Mouse (Mus musculus): ENCODE results near the gene Msh5. TPM values are rescaled to one million over a fixed set of nuclear protein-coding genes. Genes with fewer than 3 reads are reported as not detected.
A peak's percentile ranks its signal among the peaks of the same experiment; 100 is the strongest.
"Not testable (repeated sequence)": the region's sequence is repeated elsewhere in the genome, so short reads cannot be mapped to it uniquely, and the experiment has no call there.

Gene Msh5
- total RNA-seq, 2 experiments from 2014 or later: not detected

- DNase-seq: no peak
These were observed 44.2 kb downstream of the Msh5 start for GRCm38 (mm10) chr17:35002153-35002865.

DNA sequence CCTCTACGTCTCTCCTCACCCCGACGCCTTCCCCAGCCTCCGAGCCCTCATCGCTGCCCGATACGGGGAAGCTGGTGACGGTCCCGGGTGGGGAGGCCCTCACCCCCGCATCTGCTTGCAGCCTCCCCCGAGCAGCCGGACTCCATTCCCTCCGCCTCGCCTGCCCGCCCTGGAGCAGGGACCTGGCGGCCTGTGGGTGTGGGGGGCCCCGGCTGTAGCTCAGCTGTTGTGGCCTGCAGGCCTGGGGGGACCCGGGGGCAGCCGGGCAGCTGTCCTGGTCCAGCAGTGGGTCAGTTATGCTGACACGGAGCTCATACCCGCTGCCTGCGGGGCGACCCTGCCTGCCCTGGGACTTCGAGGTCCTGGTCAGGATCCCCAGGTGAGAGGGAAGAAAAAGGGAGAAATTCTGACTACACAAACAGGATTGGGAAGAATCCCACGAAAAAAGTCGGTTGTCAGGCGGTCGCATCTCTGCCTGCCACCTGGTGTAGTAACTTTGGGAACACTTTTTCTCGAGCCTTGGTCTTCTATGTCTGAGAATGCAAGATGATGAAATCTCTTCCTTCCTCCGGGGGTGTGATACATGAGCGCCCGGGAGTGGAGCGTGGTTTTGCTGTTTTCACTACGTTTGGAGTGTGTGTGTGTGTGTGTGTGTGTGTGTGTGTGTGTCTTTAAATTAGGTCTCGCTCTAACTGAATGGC, 44.9 kb downstream of the Msh5 start:
- DNase-seq: no peak

DNA sequence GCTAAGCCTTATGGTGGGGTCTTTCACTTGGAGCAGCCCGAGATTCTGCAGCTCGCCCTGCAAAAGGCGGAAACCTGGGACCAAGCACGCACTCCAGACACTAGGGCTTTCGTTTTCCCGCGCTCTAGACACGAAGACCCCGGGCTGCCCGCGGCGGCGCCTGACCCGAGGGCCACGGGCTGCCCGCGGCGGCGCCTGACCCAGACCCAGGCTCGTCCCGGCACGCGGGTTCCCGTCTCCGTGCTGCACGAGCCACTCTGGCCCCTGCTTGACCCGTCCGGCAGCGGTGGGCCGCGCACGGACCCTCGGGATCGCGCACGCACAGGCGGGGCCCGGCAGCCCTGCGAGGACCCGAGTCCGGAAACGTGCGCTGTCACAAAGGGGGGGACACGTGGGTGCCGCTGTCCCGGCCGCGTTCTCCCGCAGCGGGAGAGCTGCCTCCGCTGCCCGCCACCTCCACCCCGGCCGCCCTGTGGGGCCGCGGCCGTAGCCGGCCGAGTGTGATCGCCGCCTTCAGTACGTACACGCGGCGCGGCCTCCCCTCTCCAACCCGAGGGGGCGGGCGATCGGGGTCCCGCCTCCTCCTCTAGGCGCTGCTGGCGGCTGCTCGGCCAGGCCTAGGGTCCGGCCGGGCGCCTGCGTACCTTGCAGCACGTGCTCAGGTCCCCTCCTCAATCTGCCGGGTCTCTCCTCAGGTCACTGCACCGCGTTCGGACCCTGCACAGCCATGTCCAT, 45.7 kb downstream of the Msh5 start, which contains the start of gene Vars:
Gene Vars (plus strand): TSS at position 271 of the 735 bp plus-strand sequence.
- DNase-seq: peak; percentile 91 to 93

DNA sequence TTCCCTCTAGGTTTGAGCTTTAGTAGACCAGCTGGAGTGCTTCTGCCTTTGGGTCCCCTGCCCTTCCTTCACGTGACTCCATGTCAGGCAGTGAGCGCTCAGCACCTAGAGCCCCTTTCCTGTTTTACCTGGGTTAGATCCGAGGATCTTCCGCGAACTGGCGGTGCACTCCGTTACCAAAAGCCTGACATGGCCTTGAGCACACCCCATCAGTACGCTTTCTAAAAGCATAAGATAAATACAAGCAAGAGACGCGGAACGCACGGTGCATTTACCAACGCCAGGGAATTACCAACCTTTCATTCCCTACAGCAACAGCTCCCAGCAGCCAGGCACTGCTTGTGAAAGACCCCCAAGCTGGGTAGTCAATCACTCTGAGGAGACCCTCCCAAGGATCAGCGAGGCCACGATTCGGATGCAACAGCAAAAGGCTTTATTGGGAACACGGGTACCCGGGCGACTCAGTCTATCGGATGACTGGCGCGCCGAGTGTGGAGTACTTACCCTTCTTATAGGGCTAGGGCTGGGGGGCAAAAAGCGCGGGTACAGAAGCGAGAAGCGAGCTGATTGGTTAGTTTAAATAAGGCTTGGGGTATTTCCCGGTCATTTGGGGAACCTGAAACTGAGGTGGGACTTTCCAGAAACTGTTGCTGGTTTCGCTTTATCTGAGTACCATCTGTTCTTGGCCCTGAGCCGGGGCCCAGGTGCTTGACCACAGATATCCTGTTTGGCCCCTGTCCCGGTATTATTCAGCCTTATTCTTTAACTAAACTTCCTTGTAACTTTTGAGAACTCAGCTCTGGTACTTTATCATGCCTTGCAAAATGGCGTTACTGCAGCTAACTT, 46.5 kb downstream of the Msh5 start:
- not testable (repeated sequence) for DNase-seq

- no peak for DNase-seq
These were observed 47.8 kb downstream of the Msh5 start for GRCm38 (mm10) chr17:34998526-34999430.

DNA sequence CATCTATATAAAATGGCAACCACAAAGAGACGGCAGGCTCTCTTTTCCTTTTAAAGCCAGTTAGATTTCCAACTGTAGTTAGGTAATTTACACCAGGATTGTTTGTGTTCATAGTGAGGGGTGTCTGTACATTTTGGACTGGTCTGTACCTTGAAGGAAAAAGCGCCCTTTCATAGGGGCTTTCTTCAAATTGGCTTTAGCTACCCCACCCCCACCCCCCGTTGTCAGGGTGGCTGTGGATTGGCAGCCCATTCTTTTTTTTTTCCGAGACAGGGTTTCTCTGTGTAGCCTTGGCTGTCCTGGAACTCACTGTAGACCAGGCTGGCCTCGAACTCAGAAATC, 49.4 kb downstream of the Msh5 start:
- DNase-seq: no peak

- no peak for DNase-seq
These were observed 50.0 kb downstream of the Msh5 start for GRCm38 (mm10) chr17:34996411-34997141.

- not testable (repeated sequence) for DNase-seq
These were observed 50.6 kb downstream of the Msh5 start for GRCm38 (mm10) chr17:34995927-34996326.

DNA sequence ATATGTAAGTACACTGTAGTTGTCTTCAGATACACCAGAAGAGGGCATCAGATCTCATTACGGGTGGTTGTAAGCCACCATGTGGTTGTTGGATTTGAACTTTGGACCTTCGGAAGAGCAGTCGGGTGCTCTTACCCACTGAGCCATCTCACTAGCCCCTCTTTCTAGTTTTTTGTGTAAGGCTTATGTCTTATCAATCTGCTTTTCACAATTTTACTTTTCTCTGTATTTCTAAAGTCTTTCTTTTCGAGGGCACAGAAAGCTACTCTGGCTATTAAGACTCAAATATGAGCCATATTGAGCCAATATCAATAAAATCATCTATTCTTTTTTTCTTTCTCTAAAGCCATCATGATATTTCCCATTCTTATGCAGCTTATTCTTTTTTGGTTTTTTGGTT, 51.4 kb downstream of the Msh5 start:
- DNase-seq: not testable (repeated sequence)

GRCm38 (mm10) chr17:34994751-34995150, 51.8 kb downstream of the Msh5 start:
- no peak for DNase-seq

DNA sequence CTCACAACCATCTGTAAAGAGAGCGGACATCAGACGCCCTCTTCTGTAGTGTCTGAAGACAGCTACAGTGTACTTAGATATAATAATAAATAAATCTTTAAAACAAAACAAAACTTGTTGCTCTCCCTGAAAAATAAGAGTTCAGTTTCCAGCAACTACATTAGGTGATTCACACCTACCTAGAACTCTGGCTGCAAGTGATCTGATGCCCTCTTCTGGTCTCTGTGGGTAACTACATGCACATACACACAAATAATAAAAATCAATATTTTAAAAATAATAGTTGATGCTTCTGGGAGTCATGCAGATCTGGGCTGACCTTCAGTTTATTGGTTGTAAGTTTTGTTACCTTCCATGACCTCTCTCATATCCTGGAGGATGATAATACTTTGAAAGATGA, 62.3 kb downstream of the Msh5 start:
- DNase-seq: peak in 1 of 2 experiments; percentile 52

DNA sequence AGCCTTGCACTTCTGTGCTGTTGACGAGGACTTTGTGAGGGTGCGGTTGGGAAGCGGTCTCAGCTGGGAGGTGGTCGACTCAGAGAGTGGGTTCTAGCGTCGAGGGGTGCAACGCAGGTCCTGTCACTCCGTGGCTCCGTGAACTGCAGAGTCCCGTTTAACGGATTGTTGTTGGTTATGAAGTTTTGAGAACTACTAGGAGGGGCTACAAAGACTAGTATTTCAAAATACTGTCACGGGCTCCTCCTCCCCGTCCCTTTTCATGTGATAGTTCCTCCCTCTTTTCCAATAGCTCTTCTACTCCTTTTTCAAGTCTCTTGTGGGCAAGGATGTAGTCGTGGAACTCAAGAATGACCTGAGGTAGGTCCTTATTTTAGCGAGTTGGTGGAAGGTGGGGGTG, 64.2 kb downstream of the Msh5 start:
- DNase-seq: no peak

- DNase-seq: peak; percentile 95 to 96
These were observed 64.8 kb downstream of the Msh5 start, which contains the start of gene Lsm2 for GRCm38 (mm10) chr17:34981690-34982180. Gene Lsm2, plus strand, starts transcription at chr17:34981862.

GRCm38 (mm10) chr17:34980655-34981054, 65.9 kb downstream of the Msh5 start:
- peak; percentile 67 to 68 for DNase-seq

DNA sequence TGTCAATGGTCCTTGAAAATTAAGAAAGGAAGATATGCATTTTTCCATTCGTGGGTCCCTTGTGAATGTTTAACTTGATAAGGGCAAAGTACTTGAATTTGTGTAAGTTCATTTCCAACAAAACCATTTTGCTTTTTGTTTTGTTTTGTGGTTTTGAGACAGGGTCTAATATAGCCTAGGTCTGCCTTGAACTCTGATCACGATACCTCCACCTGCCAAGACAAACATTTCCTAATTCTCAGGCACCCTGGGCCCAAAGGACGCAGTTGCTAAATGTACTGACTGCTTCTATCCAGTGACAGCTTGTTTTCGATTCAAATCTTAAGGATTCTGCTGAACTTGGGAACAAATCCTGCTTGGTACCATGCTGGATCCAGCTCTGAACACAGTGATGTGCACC, 66.9 kb downstream of the Msh5 start:
- DNase-seq: no peak

Other genes starting within 250 kb of the Msh5 start
- gene Cyp21a1, start 242.2 kb downstream of the Msh5 start, total RNA-seq (2021): not detected
- gene Stk19, start 209.8 kb downstream of the Msh5 start, total RNA-seq (2021): 1 to 10 TPM; 8.5 to 9.5 TPM
- gene Dxo, start 209.7 kb downstream of the Msh5 start, total RNA-seq (2021): 10 to 100 TPM in 1 of 2 experiments, 1 to 10 TPM in 1; 9.8 to 13.3 TPM
- 10 to 100 TPM; 20.5 to 21.0 TPM for gene Skiv2l, start 196.5 kb downstream of the Msh5 start, total RNA-seq (2021)
- gene Nelfe, start 196.4 kb downstream of the Msh5 start, total RNA-seq (2021): 10 to 100 TPM; 14.4 to 15.2 TPM
- 10 to 100 TPM in 1 of 2 experiments, 1 to 10 TPM in 1; 3.3 to 13.7 TPM for gene Cfb, start 184.2 kb downstream of the Msh5 start, total RNA-seq (2021)
- gene Zbtb12, start 167.3 kb downstream of the Msh5 start, total RNA-seq (2021): 1 to 10 TPM; 7.4 to 7.7 TPM
- gene Gm20547, start 164.7 kb downstream of the Msh5 start, total RNA-seq (2021): not detected
- 1 to 10 TPM; 2.8 to 4.1 TPM for gene C2, start 148.5 kb downstream of the Msh5 start, total RNA-seq (2021)
- gene Ehmt2, start 148.3 kb downstream of the Msh5 start, total RNA-seq (2021): 10 to 100 TPM; 38.1 to 42.7 TPM
- gene Slc44a4, start 132.3 kb downstream of the Msh5 start, total RNA-seq (2021): under 1 TPM in 1 of 2 experiments, not detected in 1; 0.62 TPM
- gene Neu1, start 115.5 kb downstream of the Msh5 start, total RNA-seq (2021): 10 to 100 TPM; 14.6 to 15.9 TPM
- gene Hspa1b, start 87.5 kb downstream of the Msh5 start, total RNA-seq (2021): 10 to 100 TPM; 15.5 to 68.2 TPM
- gene Gm20481, start 76.8 kb downstream of the Msh5 start, total RNA-seq (2021): not detected
- gene Hspa1a, start 74.6 kb downstream of the Msh5 start, total RNA-seq (2021): 10 to 100 TPM; 17.5 to 41.5 TPM
- gene Hspa1l, start 74.0 kb downstream of the Msh5 start, total RNA-seq (2021): 10 to 100 TPM in 1 of 2 experiments, 1 to 10 TPM in 1; 9.8 to 10.8 TPM
- gene Lsm2, start 64.9 kb downstream of the Msh5 start, total RNA-seq (2021): 10 to 100 TPM; 16.3 to 18.0 TPM
- gene Vars, start 45.8 kb downstream of the Msh5 start, total RNA-seq (2021): 10 to 100 TPM; 32.4 to 35.1 TPM
- 10 to 100 TPM; 13.1 to 14.1 TPM for gene Vwa7, start 30.2 kb downstream of the Msh5 start, total RNA-seq (2021)
- gene Sapcd1, start 18.7 kb downstream of the Msh5 start, total RNA-seq (2021): not detected
- 10 to 100 TPM; 30.4 to 32.4 TPM for gene Clic1, start 3.2 kb upstream of the Msh5 start, total RNA-seq (2021)
- gene Ddah2, start 12.3 kb upstream of the Msh5 start, total RNA-seq (2021): 10 to 100 TPM; 14.0 to 19.8 TPM
- gene Ly6g6c, start 18.6 kb upstream of the Msh5 start, total RNA-seq (2021): not detected
- gene Mpig6b, start 19.4 kb upstream of the Msh5 start, total RNA-seq (2021): under 1 TPM; 0.31 to 0.87 TPM
- not detected for gene Ly6g6e, start 30.2 kb upstream of the Msh5 start, total RNA-seq (2021)
- under 1 TPM in 1 of 2 experiments, not detected in 1; 0.57 TPM for gene Ly6g6d, start 31.3 kb upstream of the Msh5 start, total RNA-seq (2021)
- gene Ly6g6f, start 38.9 kb upstream of the Msh5 start, total RNA-seq (2021): not detected
- gene Abhd16a, start 42.5 kb upstream of the Msh5 start, total RNA-seq (2021): 10 to 100 TPM; 55.1 to 59.5 TPM
- not detected for gene Ly6g5c, start 61.5 kb upstream of the Msh5 start, total RNA-seq (2021)
- gene Ly6g5b, start 68.7 kb upstream of the Msh5 start, total RNA-seq (2021): not detected
- gene Gpank1, start 74.7 kb upstream of the Msh5 start, total RNA-seq (2021): 10 to 100 TPM in 1 of 2 experiments, 1 to 10 TPM in 1; 7.3 to 10.5 TPM
- 100 to 1,000 TPM; 149 to 150 TPM for gene Csnk2b, start 75.3 kb upstream of the Msh5 start, total RNA-seq (2021)
- 10 to 100 TPM; 25.3 to 28.5 TPM for gene D17H6S53E, start 79.6 kb upstream of the Msh5 start, total RNA-seq (2021)
- not detected for gene Apom, start 85.3 kb upstream of the Msh5 start, total RNA-seq (2021)
- 100 to 1,000 TPM; 242 to 244 TPM for gene Bag6, start 88.4 kb upstream of the Msh5 start, total RNA-seq (2021)
- gene Prrc2a, start 118.2 kb upstream of the Msh5 start, total RNA-seq (2021): 100 to 1,000 TPM; 125 to 144 TPM
- gene Aif1, start 129.3 kb upstream of the Msh5 start, total RNA-seq (2021): 1 to 10 TPM; 3.7 to 4.8 TPM
- 1 to 10 TPM; 2.0 to 3.3 TPM for gene Lst1, start 141.7 kb upstream of the Msh5 start, total RNA-seq (2021)
- gene Ltb, start 147.7 kb upstream of the Msh5 start, total RNA-seq (2021): 10 to 100 TPM in 1 of 2 experiments, 1 to 10 TPM in 1; 1.5 to 12.1 TPM
- under 1 TPM; 0.25 to 0.28 TPM for gene Tnf, start 155.3 kb upstream of the Msh5 start, total RNA-seq (2021)
- 1 to 10 TPM in 1 of 2 experiments, not detected in 1; 1.0 TPM for gene Lta, start 158.6 kb upstream of the Msh5 start, total RNA-seq (2021)
- gene Gm16181, start 174.1 kb upstream of the Msh5 start, total RNA-seq (2021): not detected
- gene Atp6v1g2, start 186.9 kb upstream of the Msh5 start, total RNA-seq (2021): 1 to 10 TPM; 2.1 to 2.3 TPM
- gene Nfkbil1, start 189.0 kb upstream of the Msh5 start, total RNA-seq (2021): 1 to 10 TPM; 8.2 to 8.3 TPM
- gene Ddx39b, start 195.0 kb upstream of the Msh5 start, total RNA-seq (2021): 10 to 100 TPM; 77.3 to 83.1 TPM
- 100 to 1,000 TPM; 164 to 263 TPM for gene H2-D1, start 216.0 kb upstream of the Msh5 start, total RNA-seq (2021)

Data from heart, adult 18-20 months (tissue).